Mouse (Mus musculus) ES-Bruce4 (cell line): ENCODE results near the gene Gm3409. TPM values are rescaled to one million over a fixed set of nuclear protein-coding genes. Genes with fewer than 3 reads are reported as not detected.
"Not testable (repeated sequence)": the region's sequence is repeated elsewhere in the genome, so short reads cannot be mapped to it uniquely, and the experiment has no call there.

ENCODE experiments used
- H3K27ac ChIP-seq: 2 replicates; pipeline ENCODE4 v1.5.1; 2012; ENCODE audit warnings: low read length, inconsistent platforms; ENCODE audit not compliant: insufficient read depth
- H3K27me3 ChIP-seq: 2 replicates; pipeline ENCODE4 v1.6.1; 2012; ENCODE audit warnings: mild to moderate bottlenecking, low read length, inconsistent platforms; ENCODE audit not compliant: control insufficient read depth, poor library complexity, insufficient read depth, severe bottlenecking
- H3K36me3 ChIP-seq: 2 replicates; pipeline ENCODE4 v1.6.1; 2012; ENCODE audit warnings: inconsistent platforms, mild to moderate bottlenecking, low read length, moderate library complexity; ENCODE audit not compliant: control insufficient read depth, poor library complexity, insufficient read depth, severe bottlenecking
- H3K4me1 ChIP-seq: one replicate; pipeline ENCODE4 v1.8.1; 2011; ENCODE audit warnings: low read length; ENCODE audit not compliant: control insufficient read depth, insufficient read depth
- H3K4me3 ChIP-seq: 2 replicates; pipeline ENCODE4 v1.5.1; 2011; ENCODE audit warnings: low read depth, mild to moderate bottlenecking, low read length
- H3K9ac ChIP-seq: 2 replicates; pipeline ENCODE4 v1.6.1; 2012; ENCODE audit warnings: low read depth, mild to moderate bottlenecking, inconsistent platforms; ENCODE audit not compliant: poor library complexity, severe bottlenecking
- H3K9me3 ChIP-seq: replicated peaks from 2 replicates; pipeline ENCODE4 v1.6.1; 2012; ENCODE audit warnings: mild to moderate bottlenecking, low read length, inconsistent platforms; ENCODE audit not compliant: control insufficient read depth, poor library complexity, insufficient read depth, severe bottlenecking
- polyA plus RNA-seq: library from polyadenylated mRNA; stranded (reverse); fragments of >200 nt; gene quantifications from 2 replicates; pipeline ENCODE4 v1.2.4, GENCODE M21; 2011; ENCODE audit warnings: low read depth; ENCODE audit not compliant: missing spikeins, insufficient read depth, insufficient read length

The Gm3409 gene
- polyA plus RNA-seq = not detected in 2 replicates

GRCm38 (mm10) chr5:146537347-146537746 lies at the start of gene Gm3409:
TSS of gene Gm3409 (plus strand) at chr5:146537647.
- not testable (repeated sequence) for H3K27ac ChIP-seq, H3K36me3 ChIP-seq, H3K9me3 ChIP-seq, H3K27me3 ChIP-seq, H3K4me3 ChIP-seq, H3K9ac ChIP-seq, H3K4me1 ChIP-seq

- not testable (repeated sequence) for H3K36me3 ChIP-seq, H3K4me1 ChIP-seq, H3K4me3 ChIP-seq
Observed at GRCm38 (mm10) chr5:146488959-146489358, 48.5 kb upstream of the Gm3409 start.

GRCm38 (mm10) chr5:146491063-146491462 lies 46.4 kb upstream of the Gm3409 start, which contains the start of gene Gm6370:
TSS of gene Gm6370 (plus strand) at chr5:146491363.
- not testable (repeated sequence) for H3K36me3 ChIP-seq, H3K4me1 ChIP-seq, H3K27me3 ChIP-seq, H3K9ac ChIP-seq, H3K9me3 ChIP-seq, H3K27ac ChIP-seq, H3K4me3 ChIP-seq

More at GRCm38 (mm10) chr5:146488959-146489358, 48.5 kb upstream of the Gm3409 start:
- not testable (repeated sequence) for H3K27ac ChIP-seq, H3K9me3 ChIP-seq, H3K27me3 ChIP-seq, H3K9ac ChIP-seq

- H3K4me3 ChIP-seq, H3K9me3 ChIP-seq, H3K4me1 ChIP-seq, H3K27ac ChIP-seq, H3K27me3 ChIP-seq, H3K36me3 ChIP-seq, H3K9ac ChIP-seq: not testable (repeated sequence)
Observed at GRCm38 (mm10) chr5:146502099-146502498, 35.3 kb upstream of the Gm3409 start, which contains the start of gene 4930449I24Rik. TSS of gene 4930449I24Rik (plus strand) at chr5:146502399.

- H3K4me3 ChIP-seq, H3K27me3 ChIP-seq, H3K9me3 ChIP-seq, H3K9ac ChIP-seq, H3K4me1 ChIP-seq, H3K27ac ChIP-seq, H3K36me3 ChIP-seq: not testable (repeated sequence)
Observed at GRCm38 (mm10) chr5:146513823-146514222, 23.6 kb upstream of the Gm3409 start, which contains the start of gene Gm3402. TSS of gene Gm3402 (plus strand) at chr5:146514123.

GRCm38 (mm10) chr5:146525501-146525900 lies 11.9 kb upstream of the Gm3409 start, which contains the start of gene Gm3404:
TSS of gene Gm3404 (plus strand) at chr5:146525801.
- H3K9me3 ChIP-seq, H3K27ac ChIP-seq, H3K36me3 ChIP-seq, H3K4me3 ChIP-seq, H3K4me1 ChIP-seq, H3K9ac ChIP-seq, H3K27me3 ChIP-seq: not testable (repeated sequence)

- not testable (repeated sequence) for H3K27me3 ChIP-seq, H3K9me3 ChIP-seq, H3K27ac ChIP-seq, H3K9ac ChIP-seq, H3K4me3 ChIP-seq, H3K4me1 ChIP-seq, H3K36me3 ChIP-seq
Observed at GRCm38 (mm10) chr5:146555836-146556235, 18.4 kb downstream of the Gm3409 start, which contains the start of gene Gm3415. TSS of gene Gm3415 (plus strand) at chr5:146556136.
